Mouse (Mus musculus) lung, postnatal 0 days (tissue): ENCODE measurements around the gene Kcmf1. TPM values are rescaled to one million over a fixed set of nuclear protein-coding genes. Genes with fewer than 3 reads are reported as not detected.
"Not testable (repeated sequence)": the region's sequence is repeated elsewhere in the genome, so short reads cannot be mapped to it uniquely, and the experiment has no call there.

Experiments used
- ATAC-seq: fragments of 200-750 bp; cut with Nextera tagmentation; 2 replicates; pipeline ENCODE4 v1.8.0; 2017; ENCODE audit warnings: moderate library complexity
- DNase-seq: peaks from one replicate; pipeline ENCODE4 v3.0.0-alpha.2; 2016; ENCODE audit warnings: low spot score
- H3K27ac ChIP-seq: fragments of 300-500 bp; sonication (generic); 2 replicates; pipeline ENCODE4 v1.5.1; 2014; ENCODE audit warnings: antibody characterized with exemption, mild to moderate bottlenecking, low read length, mixed read lengths
- H3K27me3 ChIP-seq: fragments of 300-500 bp; sonication (generic); replicated peaks from 2 replicates; pipeline ENCODE4 v1.6.1; 2014; ENCODE audit warnings: low read length, mixed read lengths; ENCODE audit not compliant: insufficient read depth
- H3K36me3 ChIP-seq: fragments of 300-500 bp; sonication (generic); 2 replicates; pipeline ENCODE4 v1.6.1; 2014; ENCODE audit warnings: low read length, mixed read lengths; ENCODE audit not compliant: insufficient read depth
- H3K4me1 ChIP-seq: fragments of 300-500 bp; sonication (generic); 2 replicates; pipeline ENCODE4 v1.6.1; 2014; ENCODE audit warnings: antibody characterized with exemption, low read depth, low read length, mixed read lengths; ENCODE audit not compliant: insufficient read depth
- H3K4me2 ChIP-seq: fragments of 300-500 bp; sonication (generic); replicated peaks from 2 replicates; pipeline ENCODE4 v1.6.1; 2014; ENCODE audit warnings: low read depth, mild to moderate bottlenecking, low read length, moderate library complexity, mixed read lengths
- H3K4me3 ChIP-seq: fragments of 300-500 bp; sonication (generic); 2 replicates; pipeline ENCODE4 v1.5.1; 2014; ENCODE audit warnings: low read depth, low read length
- H3K9ac ChIP-seq: fragments of 300-500 bp; sonication (generic); replicated peaks from 2 replicates; pipeline ENCODE4 v1.6.1; 2014; ENCODE audit warnings: low read depth, mild to moderate bottlenecking
- H3K9me3 ChIP-seq: fragments of 300-500 bp; sonication (generic); 2 replicates; pipeline ENCODE4 v1.6.1; 2016; ENCODE audit warnings: low read length, mixed read lengths
- CTCF ChIP-seq: IDR thresholded peaks from 2 replicates; pipeline ENCODE4 v1.5.1; 2016; ENCODE audit warnings: antibody characterized with exemption, mild to moderate bottlenecking
- EP300 ChIP-seq: IDR thresholded peaks from 2 replicates; pipeline ENCODE4 v1.6.1; 2016; ENCODE audit warnings: antibody characterized with exemption, mild to moderate bottlenecking, control low read depth
- WGBS: fragments of 180-500 bp; shearing (Covaris S2); extraction: QIAGEN DNeasy Blood & Tissue Kit; methylation state at CpG from one replicate; pipeline ENCODE4 v1.1.7; 2014; 5-methylcytosine and 5-hydroxymethylcytosine counted together
- polyA plus RNA-seq: library from polyadenylated mRNA; unstranded; fragments of >200 nt; fragmentation: Nextera tagmentation; extraction: Ambion mirVana; gene quantifications from 2 replicates; pipeline ENCODE4 v1.2.1, GENCODE M21; 2015

The Kcmf1 gene
- polyA plus RNA-seq, 1 experiment from 2014 or later, result 43.0 TPM

GRCm38 (mm10) chr6:72828857-72829256 is 70.9 kb downstream of the Kcmf1 start:
- TF ChIP-seq EP300 (no peak), CTCF (peak; percentile 68)
- 80% methylated on average over 3 of the region's 3 CpGs for WGBS
- Histone ChIP-seq H3K4me2 (no peak overlapping the region), H3K9ac (no peak overlapping the region), H3K36me3 (no peaks in the 10 kb centered on the region), H3K4me3 (no peak overlapping the region), H3K27me3 (no peaks in the 10 kb centered on the region), H3K4me1 (peaks cover 4% of the 10 kb centered on the region), H3K27ac (no peak overlapping the region), H3K9me3 (no peaks in the 10 kb centered on the region)
- DNase-seq (no peak), ATAC-seq (no peak)

GRCm38 (mm10) chr6:72828037-72828436 is 71.7 kb downstream of the Kcmf1 start:
- H3K4me3 ChIP-seq, H3K4me1 ChIP-seq, H3K4me2 ChIP-seq, H3K9ac ChIP-seq, DNase-seq, H3K36me3 ChIP-seq, ATAC-seq, H3K27ac ChIP-seq, H3K9me3 ChIP-seq, H3K27me3 ChIP-seq: not testable (repeated sequence)
- WGBS, result 4% methylated on average over 8 of the region's 9 CpGs

GRCm38 (mm10) chr6:72825762-72826161 is 74.0 kb downstream of the Kcmf1 start:
- no peaks in the 10 kb centered on the region for H3K27me3 ChIP-seq
- TF ChIP-seq EP300 (no peak), CTCF (no peak)
- DNase-seq (no peak), ATAC-seq (no peak)
- 55% methylated on average over 9 of the region's 9 CpGs for whole genome bisulfite sequencing
- no peak overlapping the region for H3K27ac ChIP-seq
- no peak overlapping the region; the same call in 1 of the 2 replicates for H3K9ac ChIP-seq
- no peaks in the 10 kb centered on the region for H3K9me3 ChIP-seq
- H3K4me3 ChIP-seq, result no peak overlapping the region
- H3K4me1 ChIP-seq, result peaks cover 4% of the 10 kb centered on the region
- no peak overlapping the region for H3K4me2 ChIP-seq
- no peaks in the 10 kb centered on the region for H3K36me3 ChIP-seq

- peak overlapping the region; percentile 23; the same call in 1 of the 2 replicates for H3K9ac ChIP-seq
- no peak overlapping the region for H3K27ac ChIP-seq
- ATAC-seq (no peak), DNase-seq (no peak)
- WGBS, result 10% methylated on average over 26 of the region's 26 CpGs
- TF ChIP-seq EP300, result no peak
- TF ChIP-seq CTCF, result no peak
- H3K4me3 ChIP-seq, result peak overlapping the region; percentile 14; the same call in 1 of the 2 replicates
- peak overlapping the region; percentile 49 for H3K4me2 ChIP-seq
- no peaks in the 10 kb centered on the region for H3K36me3 ChIP-seq
- H3K9me3 ChIP-seq, result no peaks in the 10 kb centered on the region
- peaks cover 4% of the 10 kb centered on the region for H3K4me1 ChIP-seq
- no peaks in the 10 kb centered on the region for H3K27me3 ChIP-seq
Measured at GRCm38 (mm10) chr6:72824971-72825737, 74.6 kb downstream of the Kcmf1 start.

GRCm38 (mm10) chr6:72813456-72813855 is 86.3 kb downstream of the Kcmf1 start:
- 0 out of 2 replicates have a peak overlapping the region, but pooled peaks have one; percentile 3 for H3K4me2 ChIP-seq

GRCm38 (mm10) chr6:72810248-72810647 is 89.5 kb downstream of the Kcmf1 start:
- no peak for TF ChIP-seq CTCF
- no peak for TF ChIP-seq EP300
- no peaks in the 10 kb centered on the region for H3K9me3 ChIP-seq
- no peaks in the 10 kb centered on the region for H3K36me3 ChIP-seq
- no peaks in the 10 kb centered on the region for H3K4me1 ChIP-seq
- 68% methylated on average over 7 of the region's 7 CpGs for WGBS
- H3K27me3 ChIP-seq, result no peaks in the 10 kb centered on the region
- no peak overlapping the region for H3K9ac ChIP-seq
- ATAC-seq (no peak), DNase-seq (no peak)
- H3K4me3 ChIP-seq, result no peak overlapping the region
- H3K4me2 ChIP-seq, result no peak overlapping the region
- H3K27ac ChIP-seq, result no peak overlapping the region

More at GRCm38 (mm10) chr6:72813456-72813855, 86.3 kb downstream of the Kcmf1 start:
- H3K4me1 ChIP-seq, result no peaks in the 10 kb centered on the region
- WGBS, result 49% methylated on average over 9 of the region's 9 CpGs
- no peak overlapping the region for H3K9ac ChIP-seq
- TF ChIP-seq CTCF (no peak), EP300 (no peak)
- ATAC-seq, result peak; percentile 16
- H3K27ac ChIP-seq, result no peak overlapping the region
- H3K4me3 ChIP-seq, result no peak overlapping the region
- no peak for DNase-seq
- H3K27me3 ChIP-seq, result no peaks in the 10 kb centered on the region
- no peaks in the 10 kb centered on the region for H3K9me3 ChIP-seq
- no peaks in the 10 kb centered on the region for H3K36me3 ChIP-seq
